Mouse (Mus musculus) natural killer cell, adult 2 months (primary cell): ENCODE measurements around the gene Trim33.
A peak's percentile ranks its signal among the peaks of the same experiment; 100 is the strongest.

ENCODE experiments used
- DNase-seq, 2 experiments: peaks; one replicate each; pipeline ENCODE4 v3.0.0; 2022; ENCODE audit warnings: low spot score in 2 of 2

The Trim33 gene

DNA sequence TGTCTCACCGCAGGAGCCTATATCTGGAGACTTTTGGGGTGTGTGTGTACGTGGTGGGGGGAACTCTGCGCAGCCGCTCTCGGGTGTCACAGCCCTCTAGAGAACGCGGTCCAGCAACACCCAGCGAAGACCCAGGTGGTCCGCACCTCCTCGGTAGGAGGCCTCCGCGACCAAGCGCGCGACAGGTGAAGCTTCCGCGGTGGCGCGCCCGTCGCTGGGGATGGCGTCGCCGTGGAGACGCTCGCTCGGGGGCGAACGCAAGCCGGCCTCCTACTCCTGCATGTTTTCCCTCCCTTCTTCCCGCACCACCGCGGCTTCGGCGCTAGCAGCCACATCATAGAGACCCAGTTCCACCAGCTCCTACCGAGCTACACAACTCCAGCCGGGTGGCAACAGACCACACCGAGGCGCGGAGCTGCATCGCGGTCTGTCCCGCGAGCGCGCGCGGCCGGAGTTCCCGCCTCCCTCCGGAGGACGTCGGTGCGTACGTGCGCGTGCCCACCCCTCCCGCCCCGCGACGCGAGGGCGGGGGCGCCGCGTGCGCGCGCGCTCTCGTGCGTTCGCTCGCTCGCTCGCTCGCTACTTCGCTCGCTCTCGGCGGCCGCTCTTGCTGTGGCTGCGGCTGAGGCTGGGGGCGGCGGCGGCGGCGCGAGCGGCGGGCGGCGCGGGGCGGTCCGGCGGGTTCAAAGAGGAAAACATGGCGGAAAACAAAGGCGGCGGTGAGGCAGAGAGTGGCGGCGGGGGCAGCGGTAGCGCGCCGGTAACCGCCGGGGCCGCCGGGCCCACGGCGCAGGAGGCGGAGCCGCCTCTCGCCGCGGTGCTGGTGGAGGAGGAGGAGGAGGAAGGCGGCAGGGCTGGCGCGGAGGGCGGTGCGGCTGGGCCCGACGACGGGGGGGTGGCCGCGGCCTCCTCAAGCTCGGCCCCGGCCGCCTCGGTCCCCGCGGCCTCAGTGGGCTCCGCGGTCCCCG lies at the start of gene Trim33:
Gene Trim33, plus strand, starts transcription at position 112 of the 968 bp plus-strand sequence.
- DNase-seq = peak; percentile 80 to 87

DNA sequence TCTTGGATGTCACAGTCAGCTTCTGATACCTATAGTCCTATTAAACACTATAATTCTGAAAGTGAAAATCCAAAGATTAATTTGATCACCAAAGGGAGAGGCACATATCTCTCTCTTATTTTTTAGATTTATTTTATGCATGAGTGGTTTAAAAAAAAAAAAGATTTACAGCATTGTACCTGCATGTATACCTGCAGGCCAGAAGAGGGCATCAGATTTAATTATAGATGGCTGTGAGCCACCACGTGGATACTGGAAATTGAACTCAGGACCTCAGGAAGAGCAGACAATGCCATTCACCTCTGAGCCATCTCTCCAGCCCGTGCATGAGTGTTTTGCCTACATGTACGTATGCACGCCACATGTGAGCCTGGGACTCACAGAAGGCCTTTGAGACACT lies 46.7 kb upstream of the Trim33 start:
- no peak for DNase-seq

DNA sequence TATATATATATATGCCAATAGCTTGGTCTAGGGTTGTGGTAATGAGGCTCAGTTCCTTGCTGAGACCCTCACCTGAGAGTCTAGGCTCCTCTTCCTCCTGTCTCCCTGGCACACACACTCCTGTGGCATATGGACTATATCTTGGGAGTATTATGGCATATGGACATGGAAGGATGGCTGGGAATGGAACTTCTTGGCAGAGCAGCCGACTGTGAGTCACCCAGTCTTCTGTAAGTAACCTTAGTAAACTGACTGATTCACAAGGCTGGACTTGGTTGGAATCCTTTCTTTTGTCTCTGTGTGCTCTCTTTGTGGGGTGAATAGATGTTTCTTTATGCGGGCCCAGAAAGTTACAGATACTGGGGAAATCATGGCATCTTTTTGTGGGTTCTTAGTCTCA lies 37.6 kb upstream of the Trim33 start:
- no peak for DNase-seq

DNA sequence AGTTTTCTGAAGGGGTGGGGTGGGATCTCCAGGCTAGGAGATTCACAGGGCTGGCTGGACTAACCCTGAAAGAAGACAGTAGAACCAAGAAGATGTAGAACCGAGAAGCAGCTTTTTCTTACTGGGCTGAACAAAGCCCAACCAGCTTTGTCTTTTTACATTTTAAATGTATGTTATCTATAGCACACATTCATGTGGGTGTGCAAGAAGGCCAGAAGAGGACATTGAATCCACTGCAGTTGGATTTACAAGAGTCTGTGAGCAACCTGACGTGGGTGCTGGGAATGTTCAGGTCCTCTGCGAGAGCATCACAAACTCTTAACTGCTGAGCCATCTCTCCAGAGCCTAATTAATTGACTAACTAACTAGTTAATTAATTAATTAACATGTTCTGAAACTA lies 36.9 kb upstream of the Trim33 start:
- DNase-seq = no peak

DNA sequence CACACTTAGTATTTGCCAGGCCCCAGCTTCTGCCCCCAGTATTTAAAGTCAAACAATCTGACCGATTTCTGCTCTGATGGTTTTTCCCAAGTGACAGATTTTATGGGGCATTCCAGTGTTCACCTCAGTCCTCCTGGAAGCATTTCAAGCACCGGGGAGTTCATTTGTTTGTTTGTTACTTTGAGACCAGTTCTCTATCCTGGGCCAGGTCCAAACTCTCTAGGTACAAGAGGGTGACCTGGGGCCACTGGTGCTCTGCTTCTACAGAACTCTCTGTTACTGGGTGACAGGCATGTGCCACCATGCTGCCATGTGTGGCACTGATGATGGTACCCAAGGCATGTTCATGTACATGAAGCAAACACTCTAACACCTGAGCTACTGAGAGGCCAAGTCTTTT lies 35.6 kb upstream of the Trim33 start:
- DNase-seq = no peak

DNA sequence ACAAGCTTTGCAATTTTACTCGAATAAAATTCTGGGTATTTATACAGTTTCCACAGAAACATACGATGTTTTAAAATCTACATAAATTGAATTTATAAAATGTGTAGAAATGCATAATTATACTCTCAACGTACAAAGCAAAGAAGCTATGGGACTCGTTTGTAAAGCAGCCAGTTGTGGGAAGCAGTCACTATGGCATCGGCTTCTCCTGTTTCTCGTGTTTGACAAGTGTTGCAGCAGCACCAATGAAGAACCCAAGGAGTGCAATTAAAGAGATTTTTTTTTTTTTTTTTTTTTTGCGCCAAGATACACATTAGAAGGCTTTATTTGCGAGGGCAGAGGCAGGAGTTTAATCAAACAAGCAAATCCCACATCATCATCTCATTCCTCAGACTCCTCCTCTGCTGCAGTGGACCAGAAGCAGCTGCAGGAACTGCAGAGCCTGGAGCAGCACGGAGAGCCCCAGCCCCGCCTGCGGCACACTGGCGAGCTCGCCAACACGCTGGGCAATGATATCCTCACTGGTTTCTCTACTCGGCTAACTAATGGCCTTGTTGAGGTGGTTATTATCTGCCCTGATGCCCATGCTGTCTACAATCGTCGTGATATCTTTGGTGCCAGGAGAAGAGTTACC lies 32.3 kb upstream of the Trim33 start:
- DNase-seq = no peak

DNA sequence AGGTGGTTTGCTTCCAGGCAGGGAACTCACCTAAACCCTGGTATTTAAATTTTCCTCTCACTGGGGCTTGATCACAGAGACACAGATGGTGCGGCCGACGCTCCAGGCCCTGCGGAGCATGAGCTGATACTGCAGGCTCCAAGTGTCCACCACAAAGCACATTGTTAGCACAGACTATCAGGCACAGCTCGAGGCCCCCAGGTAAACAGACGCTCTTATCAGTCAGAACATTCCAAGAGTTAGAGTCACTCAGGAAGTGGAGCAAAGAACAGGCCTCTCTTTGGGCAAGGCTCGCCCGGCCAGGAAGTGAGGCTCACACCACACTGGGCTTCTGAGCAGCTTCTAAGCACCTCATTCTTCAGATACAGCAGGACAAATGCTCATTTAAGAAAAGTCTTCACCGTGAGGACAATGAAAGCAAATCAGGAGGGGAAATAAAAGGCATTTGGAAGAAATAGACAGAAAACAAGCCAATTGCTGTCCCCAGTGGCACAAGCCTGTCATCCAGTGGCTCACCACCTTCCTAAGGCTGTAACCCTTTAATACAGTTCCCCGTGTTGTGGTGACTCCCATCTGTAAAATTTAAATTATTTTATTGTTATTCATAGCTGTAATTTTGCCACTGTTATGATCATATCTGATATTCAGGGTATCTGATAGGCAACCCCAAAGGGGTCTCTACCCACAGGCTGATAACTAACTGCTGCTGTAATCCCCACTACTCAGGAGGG lies 22.8 kb upstream of the Trim33 start:
- DNase-seq = no peak

DNA sequence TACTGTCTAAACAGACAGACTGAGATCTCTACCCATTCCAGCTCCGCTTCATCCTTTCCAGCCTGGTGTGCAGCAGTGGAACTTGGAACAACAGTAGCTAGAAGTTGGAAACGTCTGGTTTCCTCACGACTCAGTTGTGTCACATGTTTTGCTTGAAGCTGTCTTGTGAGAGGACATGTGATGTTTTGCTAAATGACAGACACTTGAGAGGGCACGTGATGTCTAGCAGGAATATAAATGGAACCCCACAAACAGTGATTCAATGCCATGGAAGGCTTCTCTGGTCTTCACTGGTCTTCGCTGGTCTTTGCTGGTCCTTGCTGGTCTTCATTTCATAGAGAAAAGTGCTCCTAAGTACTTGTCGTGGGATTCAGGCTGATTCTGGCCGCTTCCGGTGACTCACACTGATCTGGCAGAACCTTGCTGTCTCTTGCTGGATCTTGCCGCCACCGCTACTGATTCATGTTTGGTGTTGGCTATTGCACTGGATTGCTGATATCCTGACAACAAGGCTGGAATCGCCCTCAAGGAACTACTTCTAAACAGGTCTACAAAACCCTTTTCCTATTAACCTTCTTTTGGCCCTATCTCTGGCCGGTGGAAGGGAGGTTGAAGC lies 16.2 kb upstream of the Trim33 start:
- DNase-seq = no peak

DNA sequence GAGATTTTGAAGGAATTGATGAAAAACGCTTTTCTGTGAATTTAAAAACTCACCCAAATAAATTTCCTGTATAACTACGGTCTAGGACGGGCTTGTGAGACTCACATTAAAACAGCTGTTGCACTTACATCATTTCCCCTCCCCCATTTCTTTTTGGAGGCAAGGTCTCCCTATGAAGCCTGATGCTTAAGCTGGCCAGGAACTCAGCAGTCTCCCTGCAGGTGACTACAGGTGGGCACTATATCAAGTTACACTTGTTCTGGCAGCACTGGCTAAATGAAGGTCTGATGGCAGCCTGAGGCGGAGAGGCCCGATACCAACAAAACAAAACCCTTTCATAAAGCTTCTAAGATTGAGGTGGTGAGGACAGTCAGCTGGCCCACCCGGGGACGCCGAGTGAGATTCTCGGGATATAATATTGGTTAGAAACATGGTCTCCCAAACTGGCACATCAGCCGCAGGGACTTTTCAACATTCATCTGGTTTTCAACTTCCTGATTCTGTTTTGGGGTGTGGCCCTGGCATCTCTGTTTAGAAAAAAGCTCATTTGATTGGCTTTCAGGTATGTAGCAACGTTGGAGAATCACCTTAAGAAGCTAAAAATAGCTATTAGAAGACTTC lies 422 bp upstream of the Trim33 start:
- no peak for DNase-seq

DNA sequence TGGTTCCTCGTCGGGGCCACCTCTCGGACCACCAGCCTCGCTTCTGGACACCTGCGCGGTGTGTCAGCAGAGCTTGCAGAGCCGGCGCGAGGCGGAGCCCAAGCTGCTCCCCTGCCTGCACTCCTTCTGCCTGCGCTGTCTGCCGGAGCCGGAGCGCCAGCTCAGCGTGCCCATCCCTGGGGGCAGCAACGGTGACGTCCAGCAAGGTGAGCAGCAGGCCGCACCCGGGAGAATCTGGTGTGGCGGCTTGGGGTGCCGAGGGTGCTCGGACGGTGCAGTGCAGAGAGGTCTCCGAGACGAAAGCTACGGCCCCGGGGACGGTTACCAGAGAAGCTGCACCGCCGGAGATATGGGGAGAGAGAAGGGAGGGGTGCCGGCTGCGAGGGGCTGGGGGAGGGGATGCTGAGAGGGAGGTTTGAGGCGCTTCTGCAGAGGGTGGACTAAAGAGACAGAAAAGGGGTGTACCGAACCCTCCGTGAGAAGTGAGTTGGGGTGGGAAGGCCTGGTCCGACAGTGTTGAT lies 1.2 kb downstream of the Trim33 start:
- peak; percentile 21 to 43 for DNase-seq

DNA sequence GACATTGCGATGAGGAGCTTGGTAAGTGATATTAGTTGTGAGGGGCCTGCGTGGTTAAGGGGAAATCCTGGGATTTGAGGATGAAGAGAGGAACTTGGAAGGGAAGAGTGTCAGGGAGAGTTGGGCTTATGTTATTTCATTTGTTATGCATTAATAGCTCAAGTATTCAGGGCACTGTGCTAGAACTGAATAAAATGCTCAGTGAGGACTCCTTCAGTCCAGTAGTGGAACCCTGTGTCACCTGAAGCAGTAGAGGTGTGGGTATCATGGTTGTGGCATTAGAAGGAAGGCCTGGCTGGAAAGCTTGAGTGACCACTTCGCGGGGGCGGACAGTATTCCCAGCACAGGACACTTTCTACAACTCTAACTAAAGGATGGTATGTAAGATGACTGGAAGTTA lies 1.8 kb downstream of the Trim33 start:
- no peak for DNase-seq

DNA sequence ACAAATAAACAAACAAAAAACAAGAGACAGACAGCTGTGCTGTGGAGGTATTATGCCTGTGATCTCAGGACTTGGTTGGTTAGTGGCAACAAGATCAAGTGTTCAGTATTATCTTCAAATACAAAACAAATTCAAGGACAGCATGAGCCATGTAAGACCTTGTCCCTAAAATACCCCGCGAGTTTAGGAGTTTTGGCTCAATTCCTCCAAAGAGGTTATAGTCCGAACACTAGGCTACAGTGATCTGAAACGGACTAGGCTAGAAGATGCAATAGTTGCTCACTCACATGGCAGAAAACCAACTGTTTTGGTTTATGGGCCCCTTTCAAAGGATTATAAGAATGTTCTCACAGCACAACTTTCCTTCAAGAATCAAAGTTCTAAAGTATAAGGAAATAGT lies 9.7 kb downstream of the Trim33 start:
- no peak for DNase-seq

DNA sequence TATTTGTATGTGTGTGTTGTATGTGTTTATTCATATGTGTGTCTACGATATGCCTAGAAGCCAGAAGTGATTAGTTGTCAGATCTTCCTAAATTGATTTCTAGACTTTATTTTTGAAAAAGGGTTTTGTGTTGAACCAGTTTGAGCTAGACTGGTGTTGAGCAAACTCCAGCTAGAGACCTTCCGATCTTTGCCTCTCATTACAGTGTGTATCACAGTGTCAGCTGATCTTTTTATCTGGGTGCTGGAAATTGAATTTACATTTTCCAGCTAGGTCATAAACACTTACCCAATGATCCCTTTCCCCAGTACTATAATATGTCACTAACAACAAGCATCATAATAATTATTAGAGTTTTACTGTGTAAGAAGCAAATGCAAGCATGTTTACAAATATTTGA lies 12.0 kb downstream of the Trim33 start:
- DNase-seq = no peak

DNA sequence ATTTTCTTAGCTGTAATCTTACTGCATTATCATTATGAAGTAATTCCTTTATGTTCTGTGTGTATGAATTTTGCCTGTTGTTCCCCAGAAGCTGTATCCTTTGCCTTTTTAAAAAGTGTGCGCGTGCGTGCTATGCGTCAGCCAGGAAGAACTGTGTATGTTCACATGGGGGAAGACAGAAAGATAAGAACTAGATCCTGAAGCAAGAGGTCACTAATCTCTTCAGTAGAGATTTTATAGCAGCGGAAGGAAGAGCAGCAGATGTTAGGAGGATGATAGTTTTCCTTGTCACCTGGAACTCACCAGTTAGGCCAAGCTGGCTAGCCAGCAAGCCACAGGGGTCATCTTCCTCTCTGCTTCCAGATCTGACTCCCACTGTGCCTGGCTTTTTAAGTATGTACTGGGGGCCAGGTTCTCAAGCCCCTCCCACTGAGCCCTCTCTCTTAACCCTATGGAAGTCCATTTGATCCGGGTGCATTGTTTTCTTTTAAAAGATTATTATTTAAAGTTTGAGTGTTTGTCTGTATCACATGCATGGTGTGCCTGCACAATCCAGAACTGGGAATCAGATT lies 26.4 kb downstream of the Trim33 start:
- no peak for DNase-seq

DNA sequence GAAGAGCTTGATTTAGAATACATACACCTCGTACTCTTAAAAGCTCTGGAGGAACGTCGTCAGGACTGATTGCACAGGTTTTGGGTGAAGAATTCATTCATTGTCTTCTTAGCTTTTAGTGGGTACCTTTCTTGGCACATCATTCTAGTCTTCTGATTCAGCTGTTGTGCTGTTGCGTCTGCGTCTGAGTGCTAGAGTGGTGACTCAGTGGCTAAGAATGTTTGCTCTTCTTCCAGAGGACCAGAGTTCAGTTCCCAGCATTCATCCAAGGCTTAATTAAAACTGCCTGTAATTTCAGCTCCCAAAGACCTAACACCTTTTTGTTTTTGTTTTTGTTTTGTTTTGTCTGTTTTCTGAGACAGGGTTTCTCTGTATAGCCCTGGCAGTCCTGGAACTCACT lies 30.2 kb downstream of the Trim33 start:
- DNase-seq = no peak

DNA sequence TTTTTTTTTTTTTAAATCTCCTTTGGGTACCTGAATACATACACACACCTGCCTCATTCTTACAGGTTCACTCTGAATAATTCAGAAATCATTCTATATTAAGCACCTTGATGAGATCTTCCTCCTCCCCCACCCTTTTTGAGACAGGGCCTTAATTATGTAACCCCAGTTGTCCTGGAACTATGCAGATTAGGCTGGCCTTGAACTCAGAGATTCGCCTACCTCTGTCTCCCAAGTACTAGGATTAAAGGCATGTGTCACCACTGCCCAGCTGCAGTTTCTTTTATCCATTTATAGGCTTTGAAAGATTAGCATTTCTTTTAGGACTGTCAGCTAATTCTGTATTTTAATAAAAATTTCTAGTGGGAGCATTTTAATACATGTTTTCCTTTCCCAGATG lies 30.7 kb downstream of the Trim33 start:
- DNase-seq = no peak

DNA sequence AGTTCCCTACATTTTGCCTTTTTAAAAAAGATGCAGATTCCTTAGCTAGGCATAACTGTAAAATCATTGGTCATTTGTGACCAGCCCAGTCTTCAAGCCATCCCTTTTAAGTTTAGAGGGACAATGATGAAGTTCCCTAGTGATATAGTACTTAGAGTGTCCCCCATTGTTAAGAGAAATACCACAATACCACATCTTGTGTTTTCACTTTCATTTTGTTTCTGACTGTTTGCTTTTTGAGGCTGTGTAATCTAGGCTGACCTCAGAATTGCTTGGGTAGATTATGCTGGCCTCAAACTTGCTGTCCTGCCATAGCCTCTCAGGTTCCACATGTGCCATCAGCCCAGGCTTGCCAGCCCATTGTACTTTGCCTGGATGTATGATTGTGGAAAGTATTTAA lies 35.2 kb downstream of the Trim33 start:
- peak in 1 of 2 experiments; percentile 12 for DNase-seq

DNA sequence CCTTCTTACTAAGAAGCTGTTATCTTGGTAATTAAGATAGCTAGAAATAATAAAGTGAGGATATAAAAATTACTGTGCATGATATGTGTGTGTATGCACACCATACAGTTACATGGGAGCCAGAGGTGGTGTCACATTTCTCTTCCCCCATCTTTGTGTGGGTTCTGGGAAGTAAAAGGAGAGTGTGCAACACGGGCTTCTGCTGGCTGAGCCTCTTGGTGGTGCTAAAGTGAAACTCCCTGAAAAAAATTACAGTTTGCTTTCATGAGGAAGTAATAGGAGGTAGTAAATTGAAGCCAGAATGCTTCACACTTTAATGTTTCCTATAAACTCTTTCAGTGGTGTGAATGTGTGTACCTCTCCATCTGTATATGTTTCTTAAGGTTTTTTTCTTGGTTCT lies 56.3 kb downstream of the Trim33 start:
- DNase-seq = no peak

DNA sequence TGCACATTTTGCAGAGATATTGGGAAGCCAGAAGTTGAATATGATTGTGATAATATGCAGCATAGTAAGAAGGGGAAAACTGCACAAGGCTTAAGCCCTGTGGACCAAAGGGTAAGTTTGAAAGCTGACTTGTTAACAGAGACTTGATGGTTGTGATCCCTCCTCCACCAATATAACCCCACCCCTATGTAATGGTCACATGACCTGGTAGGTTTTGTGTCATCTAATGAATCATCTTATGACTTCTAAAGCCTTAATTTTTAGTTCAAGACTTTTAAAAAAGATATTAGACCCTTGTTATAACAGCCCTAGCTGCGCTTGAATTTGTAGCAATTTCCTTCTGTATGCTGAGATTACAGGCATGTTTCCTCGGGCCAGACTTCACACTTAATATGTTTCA lies 67.6 kb downstream of the Trim33 start:
- no peak for DNase-seq

DNA sequence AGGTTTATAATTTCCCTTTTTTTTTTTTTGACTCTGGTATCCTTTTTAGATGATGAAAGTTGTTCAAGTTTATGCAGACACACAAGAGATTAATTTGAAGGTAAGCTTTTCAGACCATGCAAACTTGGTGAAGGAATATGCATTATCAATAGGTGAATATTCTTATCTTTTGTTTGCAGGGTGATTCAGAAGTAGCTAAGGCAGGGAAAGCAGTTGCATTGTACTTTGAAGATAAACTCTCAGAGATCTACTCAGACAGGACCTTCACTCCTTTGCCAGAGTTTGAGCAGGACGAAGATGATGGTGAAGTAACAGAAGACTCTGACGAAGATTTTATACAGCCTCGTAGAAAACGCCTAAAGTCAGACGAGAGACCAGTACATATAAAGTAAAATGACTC lies 74.4 kb downstream of the Trim33 start:
- DNase-seq = no peak

DNA sequence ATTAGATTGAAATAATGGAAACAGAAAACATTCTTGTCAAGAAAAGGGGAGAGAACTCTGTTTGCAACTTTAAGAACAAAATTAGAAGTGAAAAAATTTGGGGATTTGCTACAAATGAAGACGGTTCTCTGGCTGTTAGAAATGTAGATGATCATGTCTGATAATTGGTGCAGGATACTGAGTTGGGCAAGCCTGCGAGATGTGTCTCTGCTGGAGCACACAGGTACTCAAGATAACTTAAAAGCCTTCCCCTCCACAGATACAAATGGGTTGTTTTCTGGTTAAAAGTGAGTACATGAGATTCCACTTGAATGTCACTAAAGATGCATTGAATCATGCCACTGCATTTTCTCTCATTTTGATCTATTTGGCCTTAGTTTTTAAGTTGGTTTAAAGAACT lies 74.9 kb downstream of the Trim33 start:
- no peak for DNase-seq
